Mouse (Mus musculus): ENCODE data around the gene Smc3.

- TF ChIP-seq EP300 (IDR thresholded peaks at IDR 0.05; ENCODE audit: insufficient read depth, low read depth, low read length) = no peak
- TF ChIP-seq CTCF (IDR thresholded peaks at IDR 0.05; ENCODE audit: low read depth, low read length) = no peak
These were observed 82.2 kb downstream of the Smc3 start for GRCm38 (mm10) chr19:53682427-53682826.

Measured in ES-Bruce4 (cell line).